Mouse (Mus musculus) embryonic facial prominence, embryonic 11.5 days (tissue): ENCODE measurements around the gene Erfe. TPM values are rescaled to one million over a fixed set of nuclear protein-coding genes. Genes with fewer than 3 reads are reported as not detected.

Experiments used
- ATAC-seq: fragments of 200-750 bp; cut with Nextera tagmentation; replicated peaks from 2 replicates; pipeline ENCODE4 v1.8.0; 2017; ENCODE audit warnings: low read depth; ENCODE audit not compliant: insufficient number of reproducible peaks, low FRiP score, low TSS enrichment
- DNase-seq: peaks from one replicate; pipeline ENCODE4 v3.0.0-alpha.2; 2015; ENCODE audit warnings: low spot score
- H3K27ac ChIP-seq: fragments of 300-500 bp; sonication (generic); replicated peaks from 2 replicates; pipeline ENCODE4 v1.5.1; 2014; ENCODE audit warnings: mild to moderate bottlenecking, low read depth, low read length, control low read depth
- H3K27me3 ChIP-seq: fragments of 300-500 bp; sonication (generic); 2 replicates; pipeline ENCODE4 v1.6.1; 2014; ENCODE audit warnings: mild to moderate bottlenecking, low read length, moderate library complexity, mixed read lengths; ENCODE audit not compliant: control insufficient read depth, insufficient read depth
- H3K36me3 ChIP-seq: fragments of 300-500 bp; sonication (generic); replicated peaks from 2 replicates; pipeline ENCODE4 v1.6.1; 2014; ENCODE audit warnings: low read depth, mild to moderate bottlenecking, low read length, moderate library complexity, mixed read lengths; ENCODE audit not compliant: control insufficient read depth, insufficient read depth
- H3K4me1 ChIP-seq: fragments of 300-500 bp; sonication (generic); 2 replicates; pipeline ENCODE4 v1.6.1; 2014; ENCODE audit warnings: low read length, mixed read lengths; ENCODE audit not compliant: control insufficient read depth, insufficient read depth
- H3K4me2 ChIP-seq: fragments of 300-500 bp; sonication (generic); 2 replicates; pipeline ENCODE4 v1.6.1; 2014; ENCODE audit warnings: low read depth, mild to moderate bottlenecking, control low read depth, low read length, moderate library complexity
- H3K4me3 ChIP-seq: fragments of 300-500 bp; sonication (generic); 2 replicates; pipeline ENCODE4 v1.5.1; 2014; ENCODE audit warnings: low read depth, low read length, control low read depth
- H3K9ac ChIP-seq: fragments of 300-500 bp; sonication (generic); replicated peaks from 2 replicates; pipeline ENCODE4 v1.6.1; 2014; ENCODE audit warnings: mild to moderate bottlenecking, control low read depth, low read length
- H3K9me3 ChIP-seq: fragments of 300-500 bp; sonication (generic); replicated peaks from 2 replicates; pipeline ENCODE4 v1.6.1; 2016; ENCODE audit warnings: mild to moderate bottlenecking, low read length, inconsistent platforms, mixed read lengths; ENCODE audit not compliant: control insufficient read depth
- WGBS: fragments of 180-500 bp; shearing (Covaris S2); extraction: QIAGEN DNeasy Blood & Tissue Kit; methylation state at CpG from one replicate; pipeline ENCODE4 v1.1.7; 2014; 5-methylcytosine and 5-hydroxymethylcytosine counted together
- polyA plus RNA-seq: library from polyadenylated mRNA; unstranded; fragments of >200 nt; fragmentation: Nextera tagmentation; extraction: Ambion mirVana; gene quantifications from 2 replicates; pipeline ENCODE4 v1.2.1, GENCODE M21; 2014

Gene Erfe
- polyA plus RNA-seq, 1 experiment from 2014 or later, result 1.3 TPM

- H3K4me2 ChIP-seq, result peak overlapping the region; percentile 95
- H3K9ac ChIP-seq, result peak overlapping the region; percentile 84
- 65% methylated on average over 8 of the region's 8 CpGs for WGBS
- ATAC-seq (no peak), DNase-seq (no peak)
- no peaks in the 10 kb centered on the region; the same call in 1 of the 2 replicates for H3K36me3 ChIP-seq
- no peaks in the 10 kb centered on the region for H3K9me3 ChIP-seq
- peak overlapping the region; percentile 80 for H3K4me3 ChIP-seq
- peaks cover 4% of the 10 kb centered on the region; the same call in 1 of the 2 replicates for H3K4me1 ChIP-seq
- H3K27me3 ChIP-seq, result no peaks in the 10 kb centered on the region
- H3K27ac ChIP-seq, result no peak overlapping the region
Measured at GRCm38 (mm10) chr1:91411631-91412285, 45.5 kb downstream of the Erfe start.

- Histone ChIP-seq H3K4me3 (peak overlapping the region; percentile 80), H3K9ac (peak overlapping the region; percentile 84), H3K27me3 (no peaks in the 10 kb centered on the region), H3K27ac (peak overlapping the region; percentile 63), H3K9me3 (no peaks in the 10 kb centered on the region), H3K36me3 (no peaks in the 10 kb centered on the region; the same call in 1 of the 2 replicates), H3K4me1 (peaks cover 4% of the 10 kb centered on the region; the same call in 1 of the 2 replicates), H3K4me2 (peak overlapping the region; percentile 95)
- peak; percentile 11 for ATAC-seq
- DNase-seq, result peak; percentile 68
- WGBS, result 6% methylated on average over 56 of the region's 65 CpGs
Measured at GRCm38 (mm10) chr1:91412286-91413029, 46.2 kb downstream of the Erfe start.

- no peaks in the 10 kb centered on the region; the same call in 1 of the 2 replicates for H3K36me3 ChIP-seq
- peaks cover 4% of the 10 kb centered on the region; the same call in 1 of the 2 replicates for H3K4me1 ChIP-seq
Measured at GRCm38 (mm10) chr1:91413030-91413506, 46.8 kb downstream of the Erfe start.

GRCm38 (mm10) chr1:91413536-91413897, 47.3 kb downstream of the Erfe start:
- Histone ChIP-seq H3K4me3 (peak overlapping the region; percentile 80), H3K27me3 (no peaks in the 10 kb centered on the region), H3K9ac (peak overlapping the region; percentile 37), H3K27ac (peak overlapping the region; percentile 63), H3K36me3 (no peaks in the 10 kb centered on the region; the same call in 1 of the 2 replicates), H3K9me3 (no peaks in the 10 kb centered on the region), H3K4me1 (peaks cover 4% of the 10 kb centered on the region; the same call in 1 of the 2 replicates), H3K4me2 (peak overlapping the region; percentile 62)
- 0% methylated on average over 14 of the region's 14 CpGs for WGBS
- 0 out of 2 replicates have a peak, but pooled peaks have one; percentile 3 for ATAC-seq
- DNase-seq, result no peak

More at GRCm38 (mm10) chr1:91413030-91413506, 46.8 kb downstream of the Erfe start:
- H3K9me3 ChIP-seq, result no peaks in the 10 kb centered on the region
- ATAC-seq (peak; percentile 91), DNase-seq (peak; percentile 98)
- peak overlapping the region; percentile 95 for H3K4me2 ChIP-seq
- no peaks in the 10 kb centered on the region for H3K27me3 ChIP-seq
- H3K4me3 ChIP-seq, result peak overlapping the region; percentile 80
- H3K27ac ChIP-seq, result peak overlapping the region; percentile 63
- peak overlapping the region; percentile 84 for H3K9ac ChIP-seq
- WGBS, result under 1% methylated on average over 34 of the region's 34 CpGs

GRCm38 (mm10) chr1:91413898-91414594, 47.8 kb downstream of the Erfe start, which contains the start of gene Hes6:
Gene Hes6 (minus strand): TSS chr1:91414038.
- Histone ChIP-seq H3K36me3 (no peaks in the 10 kb centered on the region; the same call in 1 of the 2 replicates), H3K9ac (peak within 1 kb of the TSS; percentile 84), H3K4me3 (peak within 1 kb of the TSS; percentile 80), H3K4me2 (peak within 1 kb of the TSS; percentile 95), H3K27ac (peak within 1 kb of the TSS; percentile 63), H3K9me3 (no peaks in the 10 kb centered on the region), H3K27me3 (no peaks in the 10 kb centered on the region), H3K4me1 (peaks cover 4% of the 10 kb centered on the region; the same call in 1 of the 2 replicates)
- peak; percentile 42 for ATAC-seq
- WGBS, result under 1% methylated on average over 39 of the region's 39 CpGs
- peak; percentile 83 for DNase-seq

GRCm38 (mm10) chr1:91414903-91415302, 48.7 kb downstream of the Erfe start:
- Histone ChIP-seq H3K4me1 (peaks cover 4% of the 10 kb centered on the region; the same call in 1 of the 2 replicates), H3K27me3 (no peaks in the 10 kb centered on the region), H3K9me3 (no peaks in the 10 kb centered on the region), H3K9ac (no peak overlapping the region; the same call in 1 of the 2 replicates), H3K27ac (peak overlapping the region; percentile 63), H3K4me3 (no peak overlapping the region), H3K4me2 (no peak overlapping the region), H3K36me3 (no peaks in the 10 kb centered on the region; the same call in 1 of the 2 replicates)
- no peak for DNase-seq
- 59% methylated on average over 4 of the region's 4 CpGs for WGBS
- ATAC-seq, result no peak

- Histone ChIP-seq H3K4me3 (no peak overlapping the region), H3K4me2 (no peak overlapping the region), H3K4me1 (peaks cover 4% of the 10 kb centered on the region; the same call in 1 of the 2 replicates), H3K27ac (peak overlapping the region; percentile 63), H3K9ac (no peak overlapping the region), H3K9me3 (no peaks in the 10 kb centered on the region), H3K36me3 (no peaks in the 10 kb centered on the region; the same call in 1 of the 2 replicates), H3K27me3 (no peaks in the 10 kb centered on the region)
- WGBS, result 75% methylated on average over 5 of the region's 5 CpGs
- DNase-seq (no peak), ATAC-seq (no peak)
Measured at GRCm38 (mm10) chr1:91415311-91415710, 49.1 kb downstream of the Erfe start.
